Mouse (Mus musculus) myocyte (in vitro differentiated cells): ENCODE measurements around the gene Nrbp1. TPM values are rescaled to one million over a fixed set of nuclear protein-coding genes. Genes with fewer than 3 reads are reported as not detected.

ENCODE experiments used
- H3K27me3 ChIP-seq: one replicate; pipeline ENCODE4 v1.6.1; 2011; ENCODE audit not compliant: control insufficient read depth, insufficient read depth, insufficient read length
- H3K36me3 ChIP-seq: one replicate; pipeline ENCODE4 v1.6.1; 2011; ENCODE audit not compliant: control insufficient read depth, insufficient read depth
- H3K4me2 ChIP-seq: one replicate; pipeline ENCODE4 v1.6.1; 2011; ENCODE audit warnings: low read depth, control low read depth
- H3K4me3 ChIP-seq: one replicate; pipeline ENCODE4 v1.5.1; 2011; ENCODE audit warnings: mild to moderate bottlenecking, control low read depth, moderate library complexity
- H3K79me2 ChIP-seq: one replicate; pipeline ENCODE4 v1.6.1; 2011; ENCODE audit not compliant: control insufficient read depth, insufficient read depth
- H3ac ChIP-seq: one replicate; pipeline ENCODE4 v1.6.1; 2011; ENCODE audit not compliant: control insufficient read depth, insufficient read length
- CEBPB ChIP-seq: IDR thresholded peaks from 2 replicates; pipeline ENCODE4 v1.6.1; 2011; ENCODE audit warnings: mild to moderate bottlenecking, moderate library complexity; ENCODE audit not compliant: poor library complexity, insufficient read depth, severe bottlenecking
- E2F4 ChIP-seq: IDR thresholded peaks from one replicate; pipeline ENCODE4 v1.6.1; 2011; ENCODE audit warnings: mild to moderate bottlenecking, control low read depth, moderate library complexity; ENCODE audit not compliant: insufficient read depth
- MAX ChIP-seq: IDR thresholded peaks from one replicate; pipeline ENCODE4 v1.6.1; 2011; ENCODE audit warnings: low read depth, mild to moderate bottlenecking, control low read depth
- MYOD1 ChIP-seq, 3 experiments: IDR thresholded peaks; one replicate each; pipeline ENCODE4 v1.6.1; 2011; ENCODE audit warnings: control low read depth in 2 of 3, low read depth in 2 of 3, mild to moderate bottlenecking in 2 of 3, moderate library complexity in 1 of 3; ENCODE audit not compliant: insufficient read length in 2 of 3, control insufficient read depth in 1 of 3
- MYOG ChIP-seq, 3 experiments: IDR thresholded peaks; one replicate each; pipeline ENCODE4 v1.6.1; 2011; ENCODE audit warnings: control low read depth in 2 of 3, low read depth in 2 of 3, mild to moderate bottlenecking in 2 of 3; ENCODE audit not compliant: insufficient read length in 2 of 3, control insufficient read depth in 1 of 3, insufficient read depth in 1 of 3
- POLR2A ChIP-seq: IDR thresholded peaks from one replicate; pipeline ENCODE4 v1.6.1; 2011; ENCODE audit warnings: low read depth, mild to moderate bottlenecking, control low read depth, moderate library complexity; ENCODE audit not compliant: insufficient read length
- POLR2AphosphoS2 ChIP-seq: IDR thresholded peaks from one replicate; pipeline ENCODE4 v1.6.1; 2011; ENCODE audit warnings: low read depth, control low read depth; ENCODE audit not compliant: insufficient read length
- REST ChIP-seq: IDR thresholded peaks from one replicate; pipeline ENCODE4 v1.6.1; 2011; ENCODE audit warnings: mild to moderate bottlenecking, control low read depth, moderate library complexity; ENCODE audit not compliant: insufficient read depth, insufficient read length
- SRF ChIP-seq: IDR thresholded peaks from one replicate; pipeline ENCODE4 v1.6.1; 2011; ENCODE audit warnings: low read depth; ENCODE audit not compliant: control insufficient read depth, insufficient read length
- TCF12 ChIP-seq: IDR thresholded peaks from one replicate; pipeline ENCODE4 v1.6.1; 2011; ENCODE audit warnings: mild to moderate bottlenecking, control low read depth; ENCODE audit not compliant: poor library complexity, insufficient read depth, severe bottlenecking
- TCF3 ChIP-seq: IDR thresholded peaks from one replicate; pipeline ENCODE4 v1.6.1; 2011; ENCODE audit warnings: low read depth, control low read depth; ENCODE audit not compliant: insufficient read length
- USF1 ChIP-seq: IDR thresholded peaks from one replicate; pipeline ENCODE4 v1.6.1; 2011; ENCODE audit warnings: low read depth, mild to moderate bottlenecking, control low read depth, moderate library complexity
- polyA plus RNA-seq: library from polyadenylated mRNA; unstranded; fragments of >200 nt; fragmentation: generic; extraction: Trizol; gene quantifications from one replicate; pipeline ENCODE4 v1.2.1, GENCODE M21; 2012; ENCODE audit warnings: missing spikeins

The Nrbp1 gene
- polyA plus RNA-seq, 1 experiment = 87.9 TPM

GRCm38 (mm10) chr5:31198170-31198569 lies 42.5 kb upstream of the Nrbp1 start:
- no peak overlapping the region for H3K4me3 ChIP-seq
- TF ChIP-seq POLR2A = peak; percentile 44
- TF ChIP-seq POLR2AphosphoS2 = peak; percentile 74
- no peak for TF ChIP-seq TCF12
- no peaks in the 10 kb centered on the region for H3K27me3 ChIP-seq
- H3K79me2 ChIP-seq = peaks cover 24% of the 10 kb centered on the region
- no peak overlapping the region for H3K4me2 ChIP-seq
- peaks cover 41% of the 10 kb centered on the region for H3K36me3 ChIP-seq
- H3ac ChIP-seq = no peak overlapping the region

DNA sequence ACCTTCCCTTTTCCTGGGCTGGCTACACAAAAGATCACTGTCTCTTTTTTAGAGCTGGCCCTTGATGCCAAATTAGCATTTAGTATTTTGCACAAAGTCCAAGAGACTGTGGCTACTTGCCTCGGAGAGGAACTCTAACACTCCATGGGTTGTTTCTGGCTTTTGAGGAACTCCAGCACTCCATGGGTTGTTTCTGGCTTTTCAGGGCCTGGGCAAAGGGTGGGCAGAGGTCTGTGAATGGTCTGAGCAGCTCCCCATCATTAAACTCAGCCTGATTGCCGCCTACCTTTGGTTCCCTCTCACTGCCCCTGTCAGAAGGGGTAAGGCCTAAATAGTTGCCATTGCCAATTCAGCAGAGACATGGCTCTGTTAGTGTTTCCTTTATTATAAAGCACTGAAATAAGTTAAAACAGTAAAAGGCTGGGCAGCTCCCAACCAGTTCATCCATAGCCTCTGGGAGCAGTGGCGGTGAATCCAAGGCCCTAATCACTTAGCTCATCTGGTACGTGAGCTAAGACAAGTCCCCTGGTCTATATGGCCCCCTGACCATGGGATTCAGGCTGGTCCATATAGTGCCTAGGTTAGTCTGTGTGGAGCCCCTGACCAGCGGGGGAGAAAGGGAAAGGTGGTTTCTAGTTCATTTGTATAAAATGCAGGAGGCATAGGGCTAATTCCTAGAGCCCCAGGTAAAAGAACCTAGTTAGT lies 41.9 kb upstream of the Nrbp1 start:
- H3K79me2 ChIP-seq = peaks cover 22% of the 10 kb centered on the region
- TF ChIP-seq REST = no peak
- no peak for TF ChIP-seq TCF3
- no peak for TF ChIP-seq TCF12
- TF ChIP-seq MYOG (IDR thresholded peaks at IDR 0.05; ENCODE audit: control insufficient read depth in 1 of 3, insufficient read depth in 1 of 3, insufficient read length in 2 of 3, low read depth in 2 of 3) = no peak
- no peak for TF ChIP-seq MYOD1 (IDR thresholded peaks at IDR 0.05; ENCODE audit: control insufficient read depth in 1 of 3, insufficient read length in 2 of 3, low read depth in 2 of 3)
- no peak for TF ChIP-seq CEBPB
- TF ChIP-seq SRF = no peak
- TF ChIP-seq USF1 = no peak
- TF ChIP-seq POLR2A = no peak
- no peak for TF ChIP-seq MAX
- TF ChIP-seq POLR2AphosphoS2 = no peak
- no peaks in the 10 kb centered on the region for H3K27me3 ChIP-seq
- H3K36me3 ChIP-seq = peaks cover 44% of the 10 kb centered on the region
- H3K4me2 ChIP-seq = no peak overlapping the region
- no peak overlapping the region for H3ac ChIP-seq
- H3K4me3 ChIP-seq = no peak overlapping the region

- Histone ChIP-seq H3K27me3 (no peaks in the 10 kb centered on the region), H3K4me3 (no peak overlapping the region), H3ac (no peak overlapping the region), H3K36me3 (peaks cover 50% of the 10 kb centered on the region), H3K4me2 (no peak overlapping the region), H3K79me2 (peaks cover 16% of the 10 kb centered on the region)
- TF ChIP-seq POLR2AphosphoS2 = peak; percentile 81
- TF ChIP-seq POLR2A = peak; percentile 49
- no peak for TF ChIP-seq CEBPB
These were observed 41.3 kb upstream of the Nrbp1 start for GRCm38 (mm10) chr5:31199321-31199892.

DNA sequence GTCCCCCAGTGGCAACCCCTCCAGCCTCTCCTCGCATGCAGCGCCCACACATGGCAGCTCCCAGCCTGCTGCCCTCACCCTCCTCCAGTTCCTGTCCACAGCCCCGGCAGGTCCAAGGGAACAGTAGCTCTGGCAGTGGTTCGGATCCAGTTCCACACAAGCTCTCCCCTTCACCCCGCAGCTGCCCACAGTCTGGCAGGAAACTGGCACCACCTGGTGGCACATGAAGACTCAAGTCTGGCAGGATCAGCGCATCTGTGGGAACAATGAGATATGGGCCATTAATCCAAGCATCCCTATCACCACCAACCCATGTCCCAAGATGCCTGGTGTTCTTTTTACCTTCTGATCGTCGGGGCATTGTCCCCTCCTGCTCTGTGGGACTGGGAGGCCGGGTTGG lies 40.8 kb upstream of the Nrbp1 start:
- Histone ChIP-seq H3K36me3 (peaks cover 50% of the 10 kb centered on the region), H3ac (no peak overlapping the region), H3K4me3 (no peak overlapping the region), H3K79me2 (peaks cover 12% of the 10 kb centered on the region), H3K27me3 (no peaks in the 10 kb centered on the region), H3K4me2 (no peak overlapping the region)
- TF ChIP-seq MYOG (IDR thresholded peaks at IDR 0.05; ENCODE audit: control insufficient read depth in 1 of 3, insufficient read depth in 1 of 3, insufficient read length in 2 of 3, low read depth in 2 of 3) (peak in 1 of 3 experiments; percentile 17), E2F4 (no peak), MAX (no peak), POLR2AphosphoS2 (peak; percentile 4), MYOD1 (IDR thresholded peaks at IDR 0.05; ENCODE audit: control insufficient read depth in 1 of 3, insufficient read length in 2 of 3, low read depth in 2 of 3) (peak in 1 of 3 experiments; percentile 15)

DNA sequence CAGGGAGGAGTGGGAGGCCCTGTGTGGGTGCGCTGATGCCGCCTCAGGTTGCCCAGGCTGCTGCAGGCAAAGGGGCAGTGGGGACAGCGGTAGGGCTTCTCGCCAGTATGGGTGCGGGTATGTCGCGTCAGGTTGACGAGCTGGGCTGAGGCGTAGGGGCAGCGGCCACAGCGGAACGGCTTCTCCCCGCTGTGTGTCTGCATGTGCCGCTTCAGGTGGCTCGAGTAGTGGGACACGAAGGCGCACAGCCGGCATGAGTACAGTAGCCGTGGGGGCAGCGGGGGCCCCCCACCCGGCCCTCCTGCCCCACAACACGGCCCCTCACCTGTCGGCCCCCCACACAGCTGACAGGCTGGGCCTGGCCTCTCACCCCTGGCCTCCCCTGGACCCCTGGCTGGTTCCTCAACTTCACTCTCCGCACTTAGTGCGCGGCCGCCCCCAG lies 40.3 kb upstream of the Nrbp1 start:
- H3ac ChIP-seq = no peak overlapping the region
- H3K79me2 ChIP-seq = peaks cover 12% of the 10 kb centered on the region
- H3K36me3 ChIP-seq = peaks cover 50% of the 10 kb centered on the region
- H3K27me3 ChIP-seq = no peaks in the 10 kb centered on the region
- H3K4me2 ChIP-seq = peak overlapping the region; percentile 81
- peak overlapping the region; percentile 90 for H3K4me3 ChIP-seq
- TF ChIP-seq POLR2A (peak; percentile 50), REST (no peak), POLR2AphosphoS2 (peak; percentile 99)
